22 mouse cellular contexts compared by ENCODE assay signal in genomic region chr10:116995584-116996235, GRCm38 (mm10). TPM values are rescaled to one million over a fixed set of nuclear protein-coding genes. Genes with fewer than 3 reads are reported as not detected.
DNase-seq lines count a peak whose midpoint lies in the region; ATAC-seq lines count a peak whose summit lies in the region.
"Had no signal": no experiment of that assay in that cellular context is flagged by ENCODE, and none has a peak within 500 bp of the region (broad histone marks: within the 10 kb centered on the region; RNA-seq: fewer than 3 reads in every experiment).

No protein-coding gene starts in this region.

- H3K4me1 ChIP-seq in heart, embryonic 14.5 days (ENCODE audit: control insufficient read depth in 2 of 2, insufficient read depth in 2 of 2, low read length in 2 of 2): peaks cover 7 to 16% of the 10 kb centered on the region in 2 experiments
- H3K4me1 ChIP-seq in midbrain, embryonic 10.5 days: peaks cover 13% of the 10 kb centered on the region
- H3K4me1 ChIP-seq in midbrain, embryonic 11.5 days (ENCODE audit: control insufficient read depth, insufficient read depth, low read length): no peaks in the 10 kb centered on the region
- H3K4me1 ChIP-seq in intestine, embryonic 15.5 days (replicated peaks): peaks cover 7% of the 10 kb centered on the region
- H3K4me1 ChIP-seq: neural tube, embryonic 15.5 days had no signal

- no peak overlapping the region for H3K4me3 ChIP-seq in heart, embryonic 14.5 days (ENCODE audit: control insufficient read depth in 1 of 2, insufficient read depth in 1 of 2, low read depth in 1 of 2, low read length in 2 of 2)
- no peak overlapping the region for H3K4me3 ChIP-seq in midbrain, embryonic 10.5 days
- no peak overlapping the region for H3K4me3 ChIP-seq in midbrain, embryonic 11.5 days (ENCODE audit: low read depth, low read length)
- no peak overlapping the region for H3K4me3 ChIP-seq in intestine, embryonic 15.5 days (replicated peaks)
- H3K4me3 ChIP-seq: limb, embryonic 15.5 days; neural tube, embryonic 15.5 days; stomach, embryonic 15.5 days had no signal

- no peaks in the 10 kb centered on the region for H3K9me3 ChIP-seq in heart, embryonic 14.5 days (ENCODE audit: control insufficient read depth, low read length)
- H3K9me3 ChIP-seq in midbrain, embryonic 10.5 days (replicated peaks): no peaks in the 10 kb centered on the region
- H3K9me3 ChIP-seq in midbrain, embryonic 11.5 days (ENCODE audit: control insufficient read depth, low read length): no peaks in the 10 kb centered on the region
- H3K9me3 ChIP-seq in intestine, embryonic 15.5 days: no peaks in the 10 kb centered on the region
- H3K9me3 ChIP-seq: limb, embryonic 15.5 days; neural tube, embryonic 15.5 days; stomach, embryonic 15.5 days had no signal

- ATAC-seq in heart, embryonic 14.5 days (ENCODE audit: insufficient number of reproducible peaks, insufficient read depth, low FRiP score, low read depth): no peak
- no peak for ATAC-seq in midbrain, embryonic 11.5 days (ENCODE audit: low FRiP score)
- peak; percentile 81 for ATAC-seq in intestine, embryonic 15.5 days
- ATAC-seq: activated CD4-positive, CD25-positive, alpha-beta regulatory T cell, adult 4 months had no signal

- no peak overlapping the region for H3K9ac ChIP-seq in heart, embryonic 14.5 days (ENCODE audit: low read length)
- no peak overlapping the region for H3K9ac ChIP-seq in midbrain, embryonic 11.5 days (ENCODE audit: low read length)
- H3K9ac ChIP-seq in intestine, embryonic 15.5 days: no peak overlapping the region
- H3K9ac ChIP-seq: limb, embryonic 15.5 days; liver, postnatal 0 days; neural tube, embryonic 15.5 days; stomach, embryonic 15.5 days had no signal

- H3K36me3 ChIP-seq in heart, embryonic 14.5 days (ENCODE audit: control insufficient read depth, insufficient read depth, low read length): no peaks in the 10 kb centered on the region
- no peaks in the 10 kb centered on the region for H3K36me3 ChIP-seq in midbrain, embryonic 10.5 days
- no peaks in the 10 kb centered on the region for H3K36me3 ChIP-seq in midbrain, embryonic 11.5 days (ENCODE audit: control insufficient read depth, insufficient read depth, low read length)
- no peaks in the 10 kb centered on the region for H3K36me3 ChIP-seq in intestine, embryonic 15.5 days
- H3K36me3 ChIP-seq: limb, embryonic 15.5 days; neural tube, embryonic 15.5 days; stomach, embryonic 15.5 days had no signal

- WGBS in heart, embryonic 14.5 days: 60% methylated on average over 6 of the region's 6 CpGs
- WGBS in midbrain, embryonic 10.5 days: 70% methylated on average over 6 of the region's 6 CpGs
- WGBS in midbrain, embryonic 11.5 days: 68% methylated on average over 6 of the region's 6 CpGs
- WGBS in intestine, embryonic 15.5 days: 51% methylated on average over 6 of the region's 6 CpGs

- intact Hi-C loops in heart, postnatal 36 days (cut with DNase I): no loop called here

- H3K27me3 ChIP-seq in heart, embryonic 14.5 days (ENCODE audit: control insufficient read depth, insufficient read depth, low read length): no peaks in the 10 kb centered on the region
- no peaks in the 10 kb centered on the region for H3K27me3 ChIP-seq in midbrain, embryonic 10.5 days (ENCODE audit: low read depth, poor library complexity, severe bottlenecking)
- H3K27me3 ChIP-seq in midbrain, embryonic 11.5 days (ENCODE audit: control insufficient read depth, insufficient read depth, low read length): no peaks in the 10 kb centered on the region
- H3K27me3 ChIP-seq in intestine, embryonic 15.5 days (replicated peaks): no peaks in the 10 kb centered on the region
- H3K27me3 ChIP-seq: limb, embryonic 15.5 days; neural tube, embryonic 15.5 days; stomach, embryonic 15.5 days had no signal

- DNase-seq in heart, postnatal 36 days: no peak
- DNase-seq in midbrain, embryonic 10.5 days (ENCODE audit: low spot score): no peak
- no peak for DNase-seq in midbrain, embryonic 11.5 days (ENCODE audit: low spot score, missing footprints)
- DNase-seq in right cerebral cortex, postnatal 36 days (ENCODE audit: low spot score in 2 of 2): no peak
- no peak for DNase-seq in cerebellum, adult 8-10 months
- DNase-seq: cerebellum, postnatal 36 days; thymus, postnatal 14 days had no signal

- H3K4me2 ChIP-seq in heart, embryonic 14.5 days (ENCODE audit: low read length): no peak overlapping the region
- no peak overlapping the region for H3K4me2 ChIP-seq in midbrain, embryonic 11.5 days
- 0 out of 2 replicates have a peak overlapping the region, but pooled peaks have one; percentile 11 for H3K4me2 ChIP-seq in intestine, embryonic 15.5 days (replicated peaks)
- H3K4me2 ChIP-seq: limb, embryonic 15.5 days; neural tube, embryonic 15.5 days; stomach, embryonic 15.5 days had no signal

- peak overlapping the region; percentile 51 to 75 for H3K27ac ChIP-seq in heart, embryonic 14.5 days (replicated peaks in 1 of 2; ENCODE audit: control insufficient read depth in 1 of 2, insufficient read depth in 1 of 2, low read depth in 2 of 2, low read length in 2 of 2)
- H3K27ac ChIP-seq in midbrain, embryonic 10.5 days (replicated peaks): 0 out of 2 replicates have a peak overlapping the region, but pooled peaks have one; percentile 9
- H3K27ac ChIP-seq in midbrain, embryonic 11.5 days (ENCODE audit: low read depth, low read length): no peak overlapping the region
- H3K27ac ChIP-seq in intestine, embryonic 15.5 days: peak overlapping the region; percentile 72
- H3K27ac ChIP-seq: kidney, postnatal 0 days; limb, embryonic 15.5 days; neural tube, embryonic 15.5 days; stomach, embryonic 15.5 days had no signal

RNA-seq across cellular contexts. Expression of gene Best3, which starts 9.6 kb away (rescaled TPM):
- 0.77 and 0.81 TPM in 2 replicates for polyA plus RNA-seq in heart, embryonic 14.5 days (2014; fragmentation: Nextera tagmentation; extraction: Ambion mirVana)
- 1 to 10 TPM; 4.3 to 4.7 TPM for total RNA-seq in heart, postnatal 36 days (2021)
- 0.12 TPM in 2 replicates for polyA plus RNA-seq in midbrain, embryonic 10.5 days (2016; fragmentation: Nextera tagmentation; extraction: Ambion mirVana)
- 0.12 TPM in 1 of 2 replicates, not detected in the other for polyA plus RNA-seq in midbrain, embryonic 11.5 days (2014; fragmentation: Nextera tagmentation; extraction: Ambion mirVana)
- not detected in 2 replicates for polyA plus RNA-seq in intestine, embryonic 15.5 days (2015; fragmentation: Nextera tagmentation; extraction: Ambion mirVana)
- total RNA-seq: megakaryocyte-erythroid progenitor cell, adult 5-6 weeks; monocyte, adult 5-6 weeks had no signal
- polyA plus RNA-seq: activated CD4-positive, CD25-positive, alpha-beta regulatory T cell, adult 4 months; liver, postnatal 0 days had no signal

RNA-seq across cellular contexts. Expression of gene Gm10271, which starts 23.3 kb away (rescaled TPM):
- not detected in 2 replicates for polyA plus RNA-seq in heart, embryonic 14.5 days (2014; fragmentation: Nextera tagmentation; extraction: Ambion mirVana)
- total RNA-seq in heart, postnatal 36 days (2021): not detected
- not detected in 2 replicates for polyA plus RNA-seq in midbrain, embryonic 10.5 days (2016; fragmentation: Nextera tagmentation; extraction: Ambion mirVana)
- not detected in 2 replicates for polyA plus RNA-seq in midbrain, embryonic 11.5 days (2014; fragmentation: Nextera tagmentation; extraction: Ambion mirVana)
- not detected in 2 replicates for polyA plus RNA-seq in intestine, embryonic 15.5 days (2015; fragmentation: Nextera tagmentation; extraction: Ambion mirVana)
- total RNA-seq: gastrocnemius, postnatal 4 days; layer of hippocampus, adult 8-10 months; left cerebral cortex, postnatal 14 days; megakaryocyte-erythroid progenitor cell, adult 5-6 weeks; monocyte, adult 5-6 weeks had no signal
- polyA plus RNA-seq: activated CD4-positive, CD25-positive, alpha-beta regulatory T cell, adult 4 months; embryonic facial prominence, embryonic 11.5 days; frontal cortex, adult 2 months; kidney, postnatal 0 days; limb, embryonic 15.5 days; liver, postnatal 0 days; neural tube, embryonic 15.5 days; stomach, embryonic 15.5 days had no signal

RNA-seq across cellular contexts. Expression of gene Rab3ip, which starts 45.1 kb away (rescaled TPM):
- polyA plus RNA-seq in heart, embryonic 14.5 days (2014; fragmentation: Nextera tagmentation; extraction: Ambion mirVana): 66.2 and 70.9 TPM in 2 replicates
- 10 to 100 TPM; 85.3 to 89.2 TPM for total RNA-seq in heart, postnatal 36 days (2021)
- polyA plus RNA-seq in midbrain, embryonic 10.5 days (2016; fragmentation: Nextera tagmentation; extraction: Ambion mirVana): 43.2 and 47.3 TPM in 2 replicates
- polyA plus RNA-seq in midbrain, embryonic 11.5 days (2014; fragmentation: Nextera tagmentation; extraction: Ambion mirVana): 41.1 and 44.3 TPM in 2 replicates
- 33.1 and 34.3 TPM in 2 replicates for polyA plus RNA-seq in intestine, embryonic 15.5 days (2015; fragmentation: Nextera tagmentation; extraction: Ambion mirVana)

RNA-seq across cellular contexts. Expression of gene Lrrc10, which starts 49.4 kb away (rescaled TPM):
- 80.5 and 84.2 TPM in 2 replicates for polyA plus RNA-seq in heart, embryonic 14.5 days (2014; fragmentation: Nextera tagmentation; extraction: Ambion mirVana)
- total RNA-seq in heart, postnatal 36 days (2021): 100 to 1,000 TPM; 168 to 289 TPM
- 0.11 TPM in 1 of 2 replicates, not detected in the other for polyA plus RNA-seq in midbrain, embryonic 10.5 days (2016; fragmentation: Nextera tagmentation; extraction: Ambion mirVana)
- polyA plus RNA-seq in midbrain, embryonic 11.5 days (2014; fragmentation: Nextera tagmentation; extraction: Ambion mirVana): 0.15 TPM in 1 of 2 replicates, not detected in the other
- not detected in 2 replicates for polyA plus RNA-seq in intestine, embryonic 15.5 days (2015; fragmentation: Nextera tagmentation; extraction: Ambion mirVana)
- total RNA-seq: left cerebral cortex, postnatal 14 days; megakaryocyte-erythroid progenitor cell, adult 5-6 weeks; monocyte, adult 5-6 weeks had no signal
- polyA plus RNA-seq: activated CD4-positive, CD25-positive, alpha-beta regulatory T cell, adult 4 months; embryonic facial prominence, embryonic 11.5 days; frontal cortex, adult 2 months; kidney, postnatal 0 days; limb, embryonic 15.5 days; liver, postnatal 0 days; neural tube, embryonic 15.5 days; stomach, embryonic 15.5 days had no signal
